Mouse (Mus musculus): Measurements from ENCODE around the gene Nhsl2. TPM values are rescaled to one million over a fixed set of nuclear protein-coding genes. Genes with fewer than 3 reads are reported as not detected.

Gene Nhsl2
- polyA plus RNA-seq, 1 experiment: 12.1 TPM

- no peak for DNase-seq (ENCODE audit: extremely low spot score in 1 of 2, low spot score in 1 of 2)
These were observed 188.3 kb downstream of the Nhsl2 start for GRCm38 (mm10) chrX:102037506-102037905.

GRCm38 (mm10) chrX:102041562-102041961 is 192.4 kb downstream of the Nhsl2 start:
- DNase-seq (ENCODE audit: extremely low spot score in 1 of 2, low spot score in 1 of 2): no peak

- no peak for DNase-seq (ENCODE audit: extremely low spot score in 1 of 2, low spot score in 1 of 2)
These were observed 193.2 kb downstream of the Nhsl2 start for GRCm38 (mm10) chrX:102042386-102042785.

- DNase-seq (ENCODE audit: extremely low spot score in 1 of 2, low spot score in 1 of 2): no peak
These were observed 201.4 kb downstream of the Nhsl2 start for GRCm38 (mm10) chrX:102050552-102050951.

- no peak for DNase-seq (ENCODE audit: extremely low spot score in 1 of 2, low spot score in 1 of 2)
These were observed 202.0 kb downstream of the Nhsl2 start for GRCm38 (mm10) chrX:102051225-102051624.

GRCm38 (mm10) chrX:102053371-102053770 is 204.2 kb downstream of the Nhsl2 start:
- no peak for DNase-seq (ENCODE audit: extremely low spot score in 1 of 2, low spot score in 1 of 2)

- no peak for DNase-seq (ENCODE audit: extremely low spot score in 1 of 2, low spot score in 1 of 2)
These were observed 204.8 kb downstream of the Nhsl2 start for GRCm38 (mm10) chrX:102054009-102054408.

- no peak for DNase-seq (ENCODE audit: extremely low spot score in 1 of 2, low spot score in 1 of 2)
These were observed 210.3 kb downstream of the Nhsl2 start for GRCm38 (mm10) chrX:102059437-102059836.

- no peak for DNase-seq (ENCODE audit: extremely low spot score in 1 of 2, low spot score in 1 of 2)
These were observed 211.1 kb downstream of the Nhsl2 start for GRCm38 (mm10) chrX:102060243-102060642.

GRCm38 (mm10) chrX:102060891-102061290 is 211.7 kb downstream of the Nhsl2 start:
- DNase-seq (ENCODE audit: extremely low spot score in 1 of 2, low spot score in 1 of 2): peak in 1 of 2 experiments; percentile 23

- no peak for DNase-seq (ENCODE audit: extremely low spot score in 1 of 2, low spot score in 1 of 2)
These were observed 214.9 kb downstream of the Nhsl2 start for GRCm38 (mm10) chrX:102064062-102064461.

- DNase-seq (ENCODE audit: extremely low spot score in 1 of 2, low spot score in 1 of 2): no peak
These were observed 216.1 kb downstream of the Nhsl2 start for GRCm38 (mm10) chrX:102065213-102065775.

GRCm38 (mm10) chrX:102066134-102066533 is 216.9 kb downstream of the Nhsl2 start:
- DNase-seq (ENCODE audit: extremely low spot score in 1 of 2, low spot score in 1 of 2): peak; percentile 42 to 88

- peak in 1 of 2 experiments; percentile 34 for DNase-seq (ENCODE audit: extremely low spot score in 1 of 2, low spot score in 1 of 2)
These were observed 217.9 kb downstream of the Nhsl2 start for GRCm38 (mm10) chrX:102067118-102067517.

GRCm38 (mm10) chrX:102068811-102069540 is 219.8 kb downstream of the Nhsl2 start:
- no peak for DNase-seq (ENCODE audit: extremely low spot score in 1 of 2, low spot score in 1 of 2)

- peak; percentile 67 to 81 for DNase-seq (ENCODE audit: extremely low spot score in 1 of 2, low spot score in 1 of 2)
These were observed 221.6 kb downstream of the Nhsl2 start, which contains the start of gene Rtl5 for GRCm38 (mm10) chrX:102070591-102071471. Gene Rtl5, minus strand, starts transcription at chrX:102071304.

GRCm38 (mm10) chrX:102071517-102071916 is 222.3 kb downstream of the Nhsl2 start:
- DNase-seq (ENCODE audit: extremely low spot score in 1 of 2, low spot score in 1 of 2): no peak

- no peak for DNase-seq (ENCODE audit: extremely low spot score in 1 of 2, low spot score in 1 of 2)
These were observed 224.6 kb downstream of the Nhsl2 start for GRCm38 (mm10) chrX:102073605-102074325.

- no peak for DNase-seq (ENCODE audit: extremely low spot score in 1 of 2, low spot score in 1 of 2)
These were observed 225.2 kb downstream of the Nhsl2 start for GRCm38 (mm10) chrX:102074435-102074834.

GRCm38 (mm10) chrX:102075158-102075557 is 226.0 kb downstream of the Nhsl2 start:
- DNase-seq (ENCODE audit: extremely low spot score in 1 of 2, low spot score in 1 of 2): no peak

Measured in frontal cortex, adult 2 months (tissue).